Mouse (Mus musculus) intestine, embryonic 14.5 days (tissue): ENCODE results near the gene Ino80b. TPM values are rescaled to one million over a fixed set of nuclear protein-coding genes. Genes with fewer than 3 reads are reported as not detected.

Experiments used
- ATAC-seq: fragments of 200-750 bp; cut with Nextera tagmentation; replicated peaks from 2 replicates; pipeline ENCODE4 v1.8.0; 2017; ENCODE audit warnings: low read depth, moderate number of reproducible peaks, moderate TSS enrichment, moderate library complexity; ENCODE audit not compliant: low FRiP score, low TSS enrichment
- DNase-seq: peaks from one replicate; pipeline ENCODE4 v3.0.0-alpha.2; 2018; ENCODE audit warnings: low spot score
- H3K27ac ChIP-seq: fragments of 300-500 bp; sonication (generic); 2 replicates; pipeline ENCODE4 v1.5.1; 2014; ENCODE audit warnings: low read depth, mild to moderate bottlenecking, control low read depth
- H3K27me3 ChIP-seq: fragments of 300-500 bp; sonication (generic); replicated peaks from 2 replicates; pipeline ENCODE4 v1.6.1; 2014; ENCODE audit warnings: low read length, control low read depth; ENCODE audit not compliant: control insufficient read depth, insufficient read depth
- H3K36me3 ChIP-seq: fragments of 300-500 bp; sonication (generic); 2 replicates; pipeline ENCODE4 v1.6.1; 2014; ENCODE audit warnings: low read length, control low read depth; ENCODE audit not compliant: control insufficient read depth, insufficient read depth
- H3K4me1 ChIP-seq: fragments of 300-500 bp; sonication (generic); replicated peaks from 2 replicates; pipeline ENCODE4 v1.6.1; 2014; ENCODE audit warnings: low read length, control low read depth, mixed read lengths; ENCODE audit not compliant: control insufficient read depth, insufficient read depth
- H3K4me2 ChIP-seq: fragments of 300-500 bp; sonication (generic); 2 replicates; pipeline ENCODE4 v1.6.1; 2014; ENCODE audit warnings: low read length
- H3K4me3 ChIP-seq: fragments of 300-500 bp; sonication (generic); 2 replicates; pipeline ENCODE4 v1.5.1; 2014; ENCODE audit warnings: low read depth, low read length, control low read depth, mixed read lengths
- H3K9ac ChIP-seq: fragments of 300-500 bp; sonication (generic); 2 replicates; pipeline ENCODE4 v1.6.1; 2014; ENCODE audit warnings: mild to moderate bottlenecking, low read length
- H3K9me3 ChIP-seq: fragments of 300-500 bp; sonication (generic); 2 replicates; pipeline ENCODE4 v1.6.1; 2016; ENCODE audit warnings: low read length, control low read depth; ENCODE audit not compliant: control insufficient read depth
- WGBS: fragments of 180-500 bp; shearing (Covaris S2); extraction: QIAGEN DNeasy Blood & Tissue Kit; methylation state at CpG from one replicate; pipeline ENCODE4 v1.1.7; 2014; 5-methylcytosine and 5-hydroxymethylcytosine counted together
- polyA plus RNA-seq: library from polyadenylated mRNA; unstranded; fragments of >200 nt; fragmentation: Nextera tagmentation; extraction: Ambion mirVana; gene quantifications from 2 replicates; pipeline ENCODE4 v1.2.1, GENCODE M21; 2014

Gene Ino80b
- polyA plus RNA-seq, 1 experiment from 2014 or later: 13.4 TPM

- ATAC-seq (0 out of 2 replicates have a peak, but pooled peaks have one; percentile 12), DNase-seq (peak; percentile 87)
- 38% methylated on average over 13 of the region's 13 CpGs for WGBS
- peak overlapping the region; percentile 99 for H3K4me3 ChIP-seq
- H3K27ac ChIP-seq: 0 out of 2 replicates have a peak overlapping the region, but pooled peaks have one; percentile 77
- H3K9me3 ChIP-seq: no peaks in the 10 kb centered on the region
- H3K9ac ChIP-seq: no peak overlapping the region
- H3K36me3 ChIP-seq: peaks cover 15% of the 10 kb centered on the region
- H3K4me2 ChIP-seq: peak overlapping the region; percentile 85
- H3K27me3 ChIP-seq: no peaks in the 10 kb centered on the region
- H3K4me1 ChIP-seq: peaks cover 9% of the 10 kb centered on the region
Observed at GRCm38 (mm10) chr6:83107566-83108400, 17.4 kb downstream of the Ino80b start.

GRCm38 (mm10) chr6:83104158-83104557 lies 21.1 kb downstream of the Ino80b start:
- H3K27ac ChIP-seq: no peak overlapping the region
- DNase-seq (no peak), ATAC-seq (no peak)
- peaks cover 13% of the 10 kb centered on the region for H3K4me1 ChIP-seq
- no peaks in the 10 kb centered on the region for H3K9me3 ChIP-seq
- no peak overlapping the region for H3K4me3 ChIP-seq
- 82% methylated on average over 4 of the region's 4 CpGs for WGBS
- H3K4me2 ChIP-seq: no peak overlapping the region
- no peak overlapping the region for H3K9ac ChIP-seq
- H3K36me3 ChIP-seq: no peaks in the 10 kb centered on the region
- no peaks in the 10 kb centered on the region for H3K27me3 ChIP-seq

GRCm38 (mm10) chr6:83103130-83103650 lies 22.0 kb downstream of the Ino80b start:
- Histone ChIP-seq H3K27me3 (no peaks in the 10 kb centered on the region), H3K4me2 (peak overlapping the region; percentile 100; the same call in 1 of the 2 replicates), H3K27ac (no peak overlapping the region), H3K9ac (no peak overlapping the region), H3K4me1 (peaks cover 13% of the 10 kb centered on the region), H3K4me3 (no peak overlapping the region), H3K36me3 (no peaks in the 10 kb centered on the region), H3K9me3 (no peaks in the 10 kb centered on the region)
- ATAC-seq (no peak), DNase-seq (no peak)
- 48% methylated on average over 11 of the region's 11 CpGs for WGBS

- Histone ChIP-seq H3K36me3 (no peaks in the 10 kb centered on the region), H3K9me3 (no peaks in the 10 kb centered on the region), H3K27ac (peak overlapping the region; percentile 77), H3K27me3 (no peaks in the 10 kb centered on the region), H3K9ac (peak overlapping the region; percentile 78), H3K4me1 (peaks cover 13% of the 10 kb centered on the region), H3K4me2 (peak overlapping the region; percentile 100), H3K4me3 (peak overlapping the region; percentile 79)
- ATAC-seq: peak; percentile 84
- DNase-seq: peak; percentile 90
- under 1% methylated on average over 69 of the region's 74 CpGs for WGBS
Observed at GRCm38 (mm10) chr6:83101688-83102556, 23.3 kb downstream of the Ino80b start.

- WGBS: under 1% methylated on average over 25 of the region's 25 CpGs
- Histone ChIP-seq H3K9me3 (no peaks in the 10 kb centered on the region), H3K27ac (peak within 1 kb of the TSS; percentile 77), H3K9ac (peak within 1 kb of the TSS; percentile 78), H3K4me1 (peaks cover 13% of the 10 kb centered on the region), H3K4me2 (peak within 1 kb of the TSS; percentile 100), H3K36me3 (no peaks in the 10 kb centered on the region), H3K27me3 (no peaks in the 10 kb centered on the region), H3K4me3 (peak within 1 kb of the TSS; percentile 79)
- DNase-seq (no peak), ATAC-seq (peak; percentile 80)
Observed at GRCm38 (mm10) chr6:83101316-83101687, 23.9 kb downstream of the Ino80b start, which contains the start of the genes Ccdc142 and Gm42688. TSS of gene Ccdc142 (plus strand) at chr6:83101601. TSS of gene Gm42688 (plus strand) at chr6:83101617.

GRCm38 (mm10) chr6:83098411-83098810 lies 26.8 kb downstream of the Ino80b start:
- H3K4me1 ChIP-seq: peaks cover 13% of the 10 kb centered on the region

GRCm38 (mm10) chr6:83095968-83096367 lies 29.3 kb downstream of the Ino80b start:
- DNase-seq: no peak
- no peak for ATAC-seq
- peaks cover 2% of the 10 kb centered on the region; the same call in 1 of the 2 replicates for H3K4me1 ChIP-seq
- H3K9me3 ChIP-seq: no peaks in the 10 kb centered on the region
- H3K9ac ChIP-seq: no peak overlapping the region
- WGBS: 46% methylated on average over 6 of the region's 6 CpGs
- 0 out of 2 replicates have a peak, but pooled peaks cover under 1% of the 10 kb centered on the region for H3K27me3 ChIP-seq
- no peak overlapping the region for H3K27ac ChIP-seq
- no peak overlapping the region for H3K4me3 ChIP-seq
- H3K4me2 ChIP-seq: no peak overlapping the region
- H3K36me3 ChIP-seq: no peaks in the 10 kb centered on the region

More at GRCm38 (mm10) chr6:83098411-83098810, 26.8 kb downstream of the Ino80b start:
- H3K4me2 ChIP-seq: no peak overlapping the region
- no peak overlapping the region for H3K9ac ChIP-seq
- 51% methylated on average over 2 of the region's 2 CpGs for WGBS
- H3K4me3 ChIP-seq: no peak overlapping the region
- no peak for ATAC-seq
- no peaks in the 10 kb centered on the region for H3K27me3 ChIP-seq
- no peak overlapping the region for H3K27ac ChIP-seq
- H3K36me3 ChIP-seq: no peaks in the 10 kb centered on the region
- DNase-seq: no peak
- H3K9me3 ChIP-seq: no peaks in the 10 kb centered on the region

GRCm38 (mm10) chr6:83092416-83093127 lies 32.7 kb downstream of the Ino80b start:
- no peak for DNase-seq
- Histone ChIP-seq H3K4me1 (peaks cover 3% of the 10 kb centered on the region), H3K9me3 (no peaks in the 10 kb centered on the region), H3K27ac (no peak overlapping the region), H3K4me2 (no peak overlapping the region), H3K27me3 (peaks cover 32% of the 10 kb centered on the region), H3K36me3 (no peaks in the 10 kb centered on the region), H3K4me3 (no peak overlapping the region), H3K9ac (no peak overlapping the region)
- WGBS: 18% methylated on average over 6 of the region's 6 CpGs
- no peak for ATAC-seq
